10 mouse cellular contexts compared by ENCODE assay signal in genomic region chr2:104814181-104814951, GRCm38 (mm10). TPM values are rescaled to one million over a fixed set of nuclear protein-coding genes. Genes with fewer than 3 reads are reported as not detected.
DNase-seq lines count a peak whose midpoint lies in the region; ATAC-seq lines count a peak whose summit lies in the region.
"Had no signal": no experiment of that assay in that cellular context is flagged by ENCODE, and none has a peak within 500 bp of the region (broad histone marks: within the 10 kb centered on the region; RNA-seq: fewer than 3 reads in every experiment).

No protein-coding gene starts in this region.

- H3K9ac ChIP-seq in lung, embryonic 15.5 days, result no peak overlapping the region; the same call in 1 of the 2 replicates
- H3K9ac ChIP-seq in embryonic facial prominence, embryonic 13.5 days, result no peak overlapping the region
- no peak overlapping the region for H3K9ac ChIP-seq in limb, embryonic 12.5 days (replicated peaks)

- H3K4me2 ChIP-seq in lung, embryonic 15.5 days, result 0 out of 2 replicates have a peak overlapping the region, but pooled peaks have one; percentile 10
- H3K4me2 ChIP-seq in embryonic facial prominence, embryonic 13.5 days, result peak overlapping the region; percentile 82
- H3K4me2 ChIP-seq in limb, embryonic 12.5 days, result peak overlapping the region; percentile 76

- no peak overlapping the region for H3K4me3 ChIP-seq in lung, embryonic 15.5 days
- no peak overlapping the region for H3K4me3 ChIP-seq in embryonic facial prominence, embryonic 13.5 days
- H3K4me3 ChIP-seq in limb, embryonic 12.5 days (replicated peaks), result no peak overlapping the region

- H3K27me3 ChIP-seq in lung, embryonic 15.5 days, result no peaks in the 10 kb centered on the region
- H3K27me3 ChIP-seq in embryonic facial prominence, embryonic 13.5 days, result no peaks in the 10 kb centered on the region
- no peaks in the 10 kb centered on the region for H3K27me3 ChIP-seq in limb, embryonic 12.5 days

- H3K36me3 ChIP-seq in lung, embryonic 15.5 days, result 0 out of 2 replicates have a peak, but pooled peaks cover 6% of the 10 kb centered on the region
- H3K36me3 ChIP-seq in embryonic facial prominence, embryonic 13.5 days, result peaks cover 8% of the 10 kb centered on the region
- peaks cover 11% of the 10 kb centered on the region for H3K36me3 ChIP-seq in limb, embryonic 12.5 days

- H3K27ac ChIP-seq in lung, embryonic 15.5 days, result no peak overlapping the region
- no peak overlapping the region for H3K27ac ChIP-seq in embryonic facial prominence, embryonic 13.5 days
- no peak overlapping the region for H3K27ac ChIP-seq in limb, embryonic 12.5 days

- no peaks in the 10 kb centered on the region for H3K9me3 ChIP-seq in lung, embryonic 15.5 days
- H3K9me3 ChIP-seq in embryonic facial prominence, embryonic 13.5 days, result no peaks in the 10 kb centered on the region
- H3K9me3 ChIP-seq in limb, embryonic 12.5 days, result no peaks in the 10 kb centered on the region

- no peak for ATAC-seq in lung, embryonic 15.5 days (ENCODE audit: borderline replicate concordance, extremely low read depth, low FRiP score, low TSS enrichment)
- no peak for ATAC-seq in embryonic facial prominence, embryonic 13.5 days (ENCODE audit: insufficient number of reproducible peaks, insufficient read depth, low FRiP score, low TSS enrichment, low read depth)
- no peak for ATAC-seq in limb, embryonic 12.5 days (ENCODE audit: insufficient number of reproducible peaks, insufficient read depth, low FRiP score, low TSS enrichment, low read depth)

- peaks cover 7% of the 10 kb centered on the region; the same call in 1 of the 2 replicates for H3K4me1 ChIP-seq in lung, embryonic 15.5 days
- H3K4me1 ChIP-seq in embryonic facial prominence, embryonic 13.5 days, result peaks cover 19% of the 10 kb centered on the region
- H3K4me1 ChIP-seq in limb, embryonic 12.5 days (replicated peaks), result peaks cover 16% of the 10 kb centered on the region

- DNase-seq in lung, postnatal 36 days, result no peak
- DNase-seq in retina, embryonic 14.5 days (ENCODE audit: low spot score), result peak; percentile 45
- DNase-seq in adrenal gland, postnatal 14 days, result no peak
- no peak for DNase-seq in gastrocnemius, postnatal 10 days
- no peak for DNase-seq in lung, adult 18-20 months
- DNase-seq: gastrocnemius, postnatal 14 days had no signal

- WGBS in lung, embryonic 15.5 days, result 49% methylated on average over 5 of the region's 5 CpGs
- 56% methylated on average over 5 of the region's 5 CpGs for WGBS in embryonic facial prominence, embryonic 13.5 days
- WGBS in limb, embryonic 12.5 days, result 58% methylated on average over 5 of the region's 5 CpGs

RNA-seq across cellular contexts. Expression of gene Qser1, which starts 2.2 kb away (rescaled TPM):
- 8.6 and 9.1 TPM in 2 replicates for polyA plus RNA-seq in lung, embryonic 15.5 days (2015; fragmentation: Nextera tagmentation; extraction: Ambion mirVana)
- polyA plus RNA-seq in embryonic facial prominence, embryonic 13.5 days (2015; fragmentation: Nextera tagmentation; extraction: Ambion mirVana), result 13.5 and 14.2 TPM in 2 replicates
- polyA plus RNA-seq in limb, embryonic 12.5 days (2016; fragmentation: Nextera tagmentation; extraction: Ambion mirVana), result 10.3 and 12.9 TPM in 2 replicates
- 23.9 and 24.2 TPM in 2 replicates for total RNA-seq in adrenal gland, postnatal 14 days (2021)
- 10 to 100 TPM; 27.6 to 29.3 TPM for total RNA-seq in gastrocnemius, postnatal 10 days (2021)

RNA-seq across cellular contexts. Expression of gene Prrg4, which starts 35.3 kb away (rescaled TPM):
- 2.4 and 3.1 TPM in 2 replicates for polyA plus RNA-seq in lung, embryonic 15.5 days (2015; fragmentation: Nextera tagmentation; extraction: Ambion mirVana)
- 2.8 and 3.0 TPM in 2 replicates for polyA plus RNA-seq in embryonic facial prominence, embryonic 13.5 days (2015; fragmentation: Nextera tagmentation; extraction: Ambion mirVana)
- 1.1 and 1.2 TPM in 2 replicates for polyA plus RNA-seq in limb, embryonic 12.5 days (2016; fragmentation: Nextera tagmentation; extraction: Ambion mirVana)
- total RNA-seq in adrenal gland, postnatal 14 days (2021), result 6.4 TPM in 2 replicates
- 1 to 10 TPM in 1 of 2 experiments, under 1 TPM in 1; 0.77 to 1.1 TPM for total RNA-seq in gastrocnemius, postnatal 10 days (2021)

RNA-seq across cellular contexts. Expression of gene Ccdc73, which starts 53.2 kb away (rescaled TPM):
- 5.3 and 5.4 TPM in 2 replicates for polyA plus RNA-seq in lung, embryonic 15.5 days (2015; fragmentation: Nextera tagmentation; extraction: Ambion mirVana)
- 9.5 and 11.2 TPM in 2 replicates for polyA plus RNA-seq in embryonic facial prominence, embryonic 13.5 days (2015; fragmentation: Nextera tagmentation; extraction: Ambion mirVana)
- polyA plus RNA-seq in limb, embryonic 12.5 days (2016; fragmentation: Nextera tagmentation; extraction: Ambion mirVana), result 8.2 and 9.1 TPM in 2 replicates
- 4.4 and 4.7 TPM in 2 replicates for total RNA-seq in adrenal gland, postnatal 14 days (2021)
- total RNA-seq in gastrocnemius, postnatal 10 days (2021), result 1 to 10 TPM; 3.0 to 4.1 TPM
- polyA plus RNA-seq: large intestine, adult 2 months had no signal

Comparison
In these comparisons a context has a peak if more than half of its experiments do, and no peak if none do; other contexts are left out.
1. H3K4me2 ChIP-seq: peak in every context shown above with its lines; median percentile 82 in embryonic facial prominence, embryonic 13.5 days; 76 in limb, embryonic 12.5 days; 10 in lung, embryonic 15.5 days.